Mouse (Mus musculus) left cerebral cortex, postnatal 36 days (tissue): ENCODE data around the gene Rps18. TPM values are rescaled to one million over a fixed set of nuclear protein-coding genes. Genes with fewer than 3 reads are reported as not detected.
"Not testable (repeated sequence)": the region's sequence is repeated elsewhere in the genome, so short reads cannot be mapped to it uniquely, and the experiment has no call there.

Experiments
- DNase-seq, 2 experiments: peaks; one replicate each; pipeline ENCODE4 v3.0.0; 2021 to 2022; ENCODE audit warnings: low spot score in 2 of 2, mixed read lengths in 1 of 2
- intact Hi-C: fragments of 180-260 bp; cut with DNase I; formaldehyde crosslinking; loops from one replicate; pipeline ENCODE4 v1.15.1; 2025
- total RNA-seq, 2 experiments: library from RNA; stranded (reverse); gene quantifications; 2 replicates each; pipeline ENCODE4 v1.2.3; 2021

The Rps18 gene
- 100 to 1,000 TPM; 291 to 302 TPM for total RNA-seq

- intact Hi-C loops: loop anchor here (1.0 kb wide), 1 partner anchor 15 kb away; the partner anchor contains the start of genes Pfdn6 and Wdr46
These were observed at the start of gene Rps18, which contains the start of gene Vps52 for GRCm38 (mm10) chr17:33955555-33956214. TSS of gene Rps18 (minus strand) at chr17:33956001. TSS of gene Vps52 (plus strand) at chr17:33955812.

GRCm38 (mm10) chr17:34003426-34003825 is 47.6 kb upstream of the Rps18 start:
- intact Hi-C loops: no loop called here
- DNase-seq: no peak

More at GRCm38 (mm10) chr17:33955555-33956214, at the start of gene Rps18, which contains the start of gene Vps52:
- peak; percentile 93 to 94 for DNase-seq

GRCm38 (mm10) chr17:34000796-34001195 is 45.0 kb upstream of the Rps18 start:
- intact Hi-C loops: loop anchor here (2.0 kb wide), 1 partner anchor 1262 kb away; the partner anchor contains the start of gene H2-D1

GRCm38 (mm10) chr17:34000150-34000537 is 44.3 kb upstream of the Rps18 start, which contains the start of gene H2-K1:
TSS of gene H2-K1 (minus strand) at chr17:34000347.
- DNase-seq: peak; percentile 56 to 65
- intact Hi-C loops: loop anchor here (2.0 kb wide), 1 partner anchor 1263 kb away; the partner anchor contains the start of gene H2-D1

More at GRCm38 (mm10) chr17:34000796-34001195, 45.0 kb upstream of the Rps18 start:
- not testable (repeated sequence) for DNase-seq

- intact Hi-C loops: loop anchor here (2.0 to 5.0 kb wide), 2 partner anchors 1263 to 1293 kb away; partner anchors contain the start of gene H2-D1
- DNase-seq: no peak
These were observed 43.7 kb upstream of the Rps18 start for GRCm38 (mm10) chr17:33999341-34000149.

GRCm38 (mm10) chr17:33998697-33999096 is 42.9 kb upstream of the Rps18 start:
- intact Hi-C loops: loop anchor here (5.0 kb wide), 1 partner anchor 1294 kb away; no protein-coding TSS in a partner anchor
- not testable (repeated sequence) for DNase-seq

GRCm38 (mm10) chr17:33997025-33997424 is 41.2 kb upstream of the Rps18 start:
- intact Hi-C loops: loop anchor here (5.0 kb wide), 1 partner anchor 1295 kb away; no protein-coding TSS in a partner anchor

GRCm38 (mm10) chr17:33995651-33996050 is 39.9 kb upstream of the Rps18 start:
- DNase-seq: no peak
- intact Hi-C loops: loop anchor here (5.0 kb wide), 1 partner anchor 1297 kb away; no protein-coding TSS in a partner anchor

More at GRCm38 (mm10) chr17:33997025-33997424, 41.2 kb upstream of the Rps18 start:
- not testable (repeated sequence) for DNase-seq

- no peak for DNase-seq
- intact Hi-C loops: loop anchor here (5.0 kb wide), 1 partner anchor 1297 kb away; no protein-coding TSS in a partner anchor
These were observed 39.2 kb upstream of the Rps18 start for GRCm38 (mm10) chr17:33994959-33995358.

GRCm38 (mm10) chr17:33991788-33992664 is 36.2 kb upstream of the Rps18 start:
- intact Hi-C loops: no loop called here
- no peak for DNase-seq

- intact Hi-C loops, DNase-seq: not testable (repeated sequence)
These were observed 26.3 kb upstream of the Rps18 start for GRCm38 (mm10) chr17:33982136-33982535.

- intact Hi-C loops: not testable (repeated sequence)
- peak; percentile 81 to 86 for DNase-seq
These were observed 25.6 kb upstream of the Rps18 start for GRCm38 (mm10) chr17:33981192-33981909.

- no peak for DNase-seq
- intact Hi-C loops: no loop called here
These were observed 24.6 kb upstream of the Rps18 start for GRCm38 (mm10) chr17:33980181-33981035.

- DNase-seq: no peak
- intact Hi-C loops: no loop called here
These were observed 23.8 kb upstream of the Rps18 start for GRCm38 (mm10) chr17:33979512-33980050.

GRCm38 (mm10) chr17:33978631-33979031 is 22.8 kb upstream of the Rps18 start:
- peak in 1 of 2 experiments; percentile 34 for DNase-seq

GRCm38 (mm10) chr17:33977861-33978557 is 22.2 kb upstream of the Rps18 start:
- no peak for DNase-seq
- intact Hi-C loops: no loop called here

More at GRCm38 (mm10) chr17:33978631-33979031, 22.8 kb upstream of the Rps18 start:
- intact Hi-C loops: no loop called here
